Mouse (Mus musculus): Measurements from ENCODE around the gene Tnfsf9. TPM values are rescaled to one million over a fixed set of nuclear protein-coding genes. Genes with fewer than 3 reads are reported as not detected.

Gene Tnfsf9
- polyA plus RNA-seq (2012; rRNA removed) = 5.8 and 7.7 TPM in 2 replicates

DNA sequence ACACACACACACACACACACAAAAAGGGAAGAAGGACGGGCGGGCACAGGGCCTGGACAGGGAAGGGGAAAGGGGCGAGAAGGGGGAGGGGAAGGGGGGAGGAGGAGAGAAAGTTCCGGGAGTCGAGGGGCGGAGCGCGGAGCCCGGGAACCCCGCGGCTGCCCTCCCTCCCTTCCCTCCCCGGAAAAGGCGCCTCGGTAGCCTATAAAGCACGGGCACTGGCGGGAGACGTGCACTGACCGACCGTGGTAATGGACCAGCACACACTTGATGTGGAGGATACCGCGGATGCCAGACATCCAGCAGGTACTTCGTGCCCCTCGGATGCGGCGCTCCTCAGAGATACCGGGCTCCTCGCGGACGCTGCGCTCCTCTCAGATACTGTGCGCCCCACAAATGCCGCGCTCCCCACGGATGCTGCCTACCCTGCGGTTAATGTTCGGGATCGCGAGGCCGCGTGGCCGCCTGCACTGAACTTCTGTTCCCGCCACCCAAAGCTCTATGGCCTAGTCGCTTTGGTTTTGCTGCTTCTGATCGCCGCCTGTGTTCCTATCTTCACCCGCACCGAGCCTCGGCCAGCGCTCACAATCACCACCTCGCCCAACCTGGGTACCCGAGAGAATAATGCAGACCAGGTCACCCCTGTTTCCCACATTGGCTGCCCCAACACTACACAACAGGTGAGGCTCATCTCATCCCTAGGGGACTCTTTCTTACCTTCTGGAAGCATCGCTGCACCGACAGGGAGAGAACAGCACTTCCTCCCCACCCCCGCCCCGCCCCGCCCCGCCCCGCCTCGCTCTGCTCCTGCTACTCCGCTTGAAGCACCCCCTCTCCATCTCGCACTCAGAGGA lies at the start of gene Tnfsf9:
Tnfsf9 (plus strand) TSS at position 145 of the 854 bp plus-strand sequence.
- peak within 1 kb of the TSS; percentile 97 for H3K4me3 ChIP-seq (replicated peaks; ENCODE audit: insufficient read depth, low read depth, low read length)
- peaks cover 5% of the 10 kb centered on the region; the same call in 1 of the 2 replicates for H3K4me1 ChIP-seq (ENCODE audit: control insufficient read depth, insufficient read depth, low read length)
- peak; percentile 58 to 72 for DNase-seq
- TF ChIP-seq POLR2A (IDR thresholded peaks at IDR 0.05; ENCODE audit: borderline replicate concordance, insufficient read depth, low read length) (peak; percentile 61; the same call in 1 of the 2 replicates), CTCF (IDR thresholded peaks at IDR 0.05; ENCODE audit: borderline replicate concordance, insufficient read depth, low read depth, low read length) (no peak)
- no peaks in the 10 kb centered on the region for H3K27me3 ChIP-seq (ENCODE audit: control insufficient read depth, insufficient read depth, low read length)
- WGBS = 1% methylated on average over 58 of the region's 61 CpGs
- H3K27ac ChIP-seq (ENCODE audit: insufficient read depth, low read length) = peak within 1 kb of the TSS; percentile 52

DNA sequence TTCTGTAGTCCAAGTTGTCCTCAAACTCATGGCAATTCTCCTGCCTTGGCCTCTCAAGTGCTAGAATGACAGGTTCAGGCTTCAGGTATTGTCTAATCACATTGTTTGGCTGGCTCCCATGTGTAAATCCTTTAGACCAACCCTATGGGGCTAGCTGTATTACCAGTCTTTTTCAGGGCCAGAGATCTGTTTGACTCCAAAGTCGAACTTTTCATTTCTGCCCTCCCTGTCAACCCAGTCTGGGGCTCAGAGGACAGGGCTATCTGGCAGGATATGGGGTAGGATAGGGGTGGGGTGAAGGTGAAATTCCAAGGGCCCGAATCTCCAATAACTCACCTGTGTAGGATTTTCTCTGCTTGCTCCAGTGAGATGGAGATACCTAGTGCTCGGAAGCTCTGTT lies 48.9 kb upstream of the Tnfsf9 start:
- TF ChIP-seq CTCF (IDR thresholded peaks at IDR 0.05; ENCODE audit: borderline replicate concordance, insufficient read depth, low read depth, low read length) = no peak
- TF ChIP-seq POLR2A (IDR thresholded peaks at IDR 0.05; ENCODE audit: borderline replicate concordance, insufficient read depth, low read length) = no peak
- Histone ChIP-seq H3K4me1 (ENCODE audit: control insufficient read depth, insufficient read depth, low read length) (peaks cover 8% of the 10 kb centered on the region), H3K27ac (ENCODE audit: insufficient read depth, low read length) (no peak overlapping the region), H3K4me3 (replicated peaks; ENCODE audit: insufficient read depth, low read depth, low read length) (no peak overlapping the region), H3K27me3 (ENCODE audit: control insufficient read depth, insufficient read depth, low read length) (no peaks in the 10 kb centered on the region; the same call in 1 of the 2 replicates)
- 88% methylated on average over 3 of the region's 3 CpGs for WGBS
- DNase-seq = no peak

DNA sequence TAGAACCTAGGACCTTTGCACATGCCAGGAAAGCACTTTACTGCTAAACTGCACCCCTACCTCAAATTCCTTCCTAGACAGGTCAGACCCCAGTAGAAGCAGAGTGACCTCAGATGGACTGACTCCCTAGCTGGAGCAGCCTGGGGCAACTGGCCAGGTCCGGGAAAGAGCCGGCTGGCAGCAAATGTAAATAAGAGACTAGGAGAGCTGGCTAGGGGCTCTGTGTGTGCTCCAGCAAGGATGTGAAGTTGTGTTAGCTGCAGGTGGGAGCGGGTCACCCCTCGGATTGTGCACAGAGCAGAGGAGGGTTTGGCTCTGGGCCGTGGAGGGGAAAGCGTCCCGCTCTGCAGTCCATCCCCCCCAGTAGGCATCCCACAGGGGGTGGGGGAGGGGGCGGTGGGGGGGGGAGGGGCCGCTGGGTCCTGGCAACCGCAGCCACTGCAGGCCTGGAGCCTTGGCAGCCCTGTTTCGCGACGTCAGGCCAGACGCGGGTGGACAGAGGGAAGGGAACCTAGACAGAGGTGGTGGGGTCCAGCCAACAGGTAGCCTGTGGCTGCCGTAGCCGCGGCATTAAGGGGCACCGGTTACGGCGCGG lies 46.1 kb upstream of the Tnfsf9 start, which contains the start of gene Crb3:
Crb3 (plus strand) TSS at position 215 of the 595 bp plus-strand sequence.
- DNase-seq = peak; percentile 63 to 69
- Histone ChIP-seq H3K27ac (ENCODE audit: insufficient read depth, low read length) (peak within 1 kb of the TSS; percentile 84), H3K4me3 (replicated peaks; ENCODE audit: insufficient read depth, low read depth, low read length) (peak within 1 kb of the TSS; percentile 93), H3K4me1 (ENCODE audit: control insufficient read depth, insufficient read depth, low read length) (peaks cover 12% of the 10 kb centered on the region), H3K27me3 (ENCODE audit: control insufficient read depth, insufficient read depth, low read length) (no peaks in the 10 kb centered on the region)
- TF ChIP-seq POLR2A (IDR thresholded peaks at IDR 0.05; ENCODE audit: borderline replicate concordance, insufficient read depth, low read length) (no peak), CTCF (IDR thresholded peaks at IDR 0.05; ENCODE audit: borderline replicate concordance, insufficient read depth, low read depth, low read length) (no peak)
- 0% methylated on average over 13 of the region's 22 CpGs for WGBS

DNA sequence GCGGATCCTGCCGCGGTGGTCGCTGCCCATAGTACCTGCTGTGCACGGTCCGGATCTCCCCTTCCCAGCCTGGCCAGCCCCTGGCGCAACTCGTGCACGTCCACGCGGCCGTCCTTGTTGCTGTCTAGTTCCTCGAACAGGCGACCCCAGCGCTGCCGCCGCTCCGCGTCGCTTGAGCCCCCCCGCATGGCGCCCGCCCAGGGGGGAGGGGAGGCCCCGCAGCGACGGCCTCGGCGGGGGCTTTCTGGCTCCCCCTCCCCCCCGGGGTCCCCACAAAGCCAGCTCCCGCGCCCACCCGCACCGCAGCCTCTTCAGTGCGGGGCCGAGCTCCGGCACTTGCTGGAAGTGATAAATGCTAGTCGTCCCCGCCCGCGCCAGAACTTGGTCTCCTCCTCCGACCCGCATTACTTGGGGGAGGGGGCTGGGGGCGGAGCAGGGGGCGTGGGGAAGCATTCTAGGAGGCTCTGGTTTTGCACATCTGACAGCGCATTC lies 45.6 kb upstream of the Tnfsf9 start, which contains the start of gene Slc25a23:
Slc25a23 (minus strand) TSS at position 378 of the 492 bp plus-strand sequence.
- H3K4me3 ChIP-seq (replicated peaks; ENCODE audit: insufficient read depth, low read depth, low read length) = peak within 1 kb of the TSS; percentile 93
- H3K27ac ChIP-seq (ENCODE audit: insufficient read depth, low read length) = peak within 1 kb of the TSS; percentile 84
- peak; percentile 77 for DNase-seq
- TF ChIP-seq POLR2A (IDR thresholded peaks at IDR 0.05; ENCODE audit: borderline replicate concordance, insufficient read depth, low read length) (no peak), CTCF (IDR thresholded peaks at IDR 0.05; ENCODE audit: borderline replicate concordance, insufficient read depth, low read depth, low read length) (no peak)
- no peaks in the 10 kb centered on the region for H3K27me3 ChIP-seq (ENCODE audit: control insufficient read depth, insufficient read depth, low read length)
- WGBS = under 1% methylated on average over 39 of the region's 45 CpGs
- H3K4me1 ChIP-seq (ENCODE audit: control insufficient read depth, insufficient read depth, low read length) = peaks cover 12% of the 10 kb centered on the region

DNA sequence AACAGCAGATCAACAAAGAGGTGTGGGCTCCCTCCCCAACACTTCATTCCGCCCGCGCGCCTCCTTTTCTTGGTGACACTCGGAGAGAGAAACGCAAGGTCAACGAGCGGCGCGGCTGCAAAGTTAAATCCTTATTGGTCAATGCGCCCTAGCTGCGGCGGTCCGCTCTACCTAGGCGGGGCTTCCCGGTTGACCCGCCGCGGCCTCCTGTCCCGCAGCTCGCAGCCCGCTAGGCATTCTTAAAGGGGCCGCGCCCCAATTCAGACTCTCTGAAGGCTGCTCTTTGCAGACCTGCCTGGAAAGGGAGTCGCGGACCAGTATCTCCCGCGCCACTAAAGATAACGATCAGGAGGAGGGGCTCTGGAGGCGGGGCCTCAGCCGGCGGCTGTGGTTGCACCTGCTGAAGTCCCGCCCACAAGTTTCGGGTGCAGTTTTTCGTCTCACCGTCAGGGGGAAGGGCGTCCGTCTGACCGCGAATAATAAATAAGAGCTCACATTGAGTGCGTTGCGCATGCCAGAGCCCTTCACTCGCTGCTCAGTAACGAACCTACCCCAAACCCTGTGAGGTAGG lies 44.8 kb upstream of the Tnfsf9 start:
- WGBS = under 1% methylated on average over 44 of the region's 44 CpGs
- peak; percentile 78 for TF ChIP-seq CTCF (IDR thresholded peaks at IDR 0.05; ENCODE audit: borderline replicate concordance, insufficient read depth, low read depth, low read length)
- TF ChIP-seq POLR2A (IDR thresholded peaks at IDR 0.05; ENCODE audit: borderline replicate concordance, insufficient read depth, low read length) = peak; percentile 53; the same call in 1 of the 2 replicates
- peak; percentile 98 to 99 for DNase-seq

DNA sequence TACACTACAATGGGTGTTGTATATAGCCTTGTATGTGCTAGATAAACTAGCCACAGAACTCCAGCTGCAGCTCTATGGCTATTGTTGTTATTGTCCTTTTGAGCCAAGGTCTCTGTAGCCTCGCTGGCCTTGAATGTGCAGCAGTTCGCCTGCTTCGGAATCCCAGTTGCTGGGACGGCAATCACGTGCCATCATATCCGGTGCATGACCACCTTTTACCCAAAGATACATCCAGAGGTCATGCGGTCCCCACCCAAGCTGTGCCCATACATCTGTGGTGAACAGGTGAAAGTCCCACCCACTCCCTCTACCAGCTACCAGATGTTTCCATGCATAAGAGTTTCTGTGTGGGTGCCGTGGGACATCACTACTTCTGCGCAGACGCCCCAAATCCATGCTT lies 44.1 kb upstream of the Tnfsf9 start:
- peaks cover 9% of the 10 kb centered on the region for H3K4me1 ChIP-seq (ENCODE audit: control insufficient read depth, insufficient read depth, low read length)
- no peak for TF ChIP-seq POLR2A (IDR thresholded peaks at IDR 0.05; ENCODE audit: borderline replicate concordance, insufficient read depth, low read length)
- TF ChIP-seq CTCF (IDR thresholded peaks at IDR 0.05; ENCODE audit: borderline replicate concordance, insufficient read depth, low read depth, low read length) = no peak
- no peaks in the 10 kb centered on the region for H3K27me3 ChIP-seq (ENCODE audit: control insufficient read depth, insufficient read depth, low read length)
- H3K4me3 ChIP-seq (replicated peaks; ENCODE audit: insufficient read depth, low read depth, low read length) = peak overlapping the region; percentile 20
- DNase-seq = peak in 1 of 2 experiments; percentile 45
- 46% methylated on average over 10 of the region's 10 CpGs for WGBS
- H3K27ac ChIP-seq (ENCODE audit: insufficient read depth, low read length) = no peak overlapping the region

More for the DNA sequence above, 44.8 kb upstream of the Tnfsf9 start:
- Histone ChIP-seq H3K27ac (ENCODE audit: insufficient read depth, low read length) (peak overlapping the region; percentile 81), H3K4me1 (ENCODE audit: control insufficient read depth, insufficient read depth, low read length) (peaks cover 9% of the 10 kb centered on the region), H3K4me3 (replicated peaks; ENCODE audit: insufficient read depth, low read depth, low read length) (peak overlapping the region; percentile 93), H3K27me3 (ENCODE audit: control insufficient read depth, insufficient read depth, low read length) (no peaks in the 10 kb centered on the region)

DNA sequence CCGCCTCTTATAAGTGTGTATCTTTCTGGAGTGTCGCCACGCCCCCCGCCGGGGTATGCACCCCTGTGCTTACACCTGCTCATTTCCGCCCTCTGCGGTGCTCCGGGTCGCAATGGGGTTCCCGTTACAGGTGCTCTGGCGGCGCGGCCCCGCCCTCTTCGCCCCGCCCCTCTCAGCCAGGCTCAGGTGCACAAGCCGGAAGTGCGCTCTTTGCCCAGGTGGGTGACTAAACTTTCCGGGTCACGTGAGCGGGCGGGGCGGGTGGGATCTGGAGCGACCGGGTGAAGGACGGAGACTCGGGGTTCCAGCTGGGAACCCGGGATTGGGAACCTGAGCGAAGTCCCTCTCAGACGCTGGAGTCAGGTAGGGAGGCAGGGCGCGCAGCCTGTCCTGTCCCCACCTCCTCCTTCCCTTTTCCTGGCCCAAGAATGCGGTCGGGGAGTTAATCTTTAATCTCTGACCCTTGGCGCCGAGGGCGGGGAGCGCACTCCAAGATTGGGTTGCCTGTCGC lies 43.1 kb upstream of the Tnfsf9 start:
- TF ChIP-seq CTCF (IDR thresholded peaks at IDR 0.05; ENCODE audit: borderline replicate concordance, insufficient read depth, low read depth, low read length) = no peak
- TF ChIP-seq POLR2A (IDR thresholded peaks at IDR 0.05; ENCODE audit: borderline replicate concordance, insufficient read depth, low read length) = no peak
- H3K4me3 ChIP-seq (replicated peaks; ENCODE audit: insufficient read depth, low read depth, low read length) = peak overlapping the region; percentile 48
- WGBS = under 1% methylated on average over 39 of the region's 39 CpGs
- H3K27me3 ChIP-seq (ENCODE audit: control insufficient read depth, insufficient read depth, low read length) = no peaks in the 10 kb centered on the region
- H3K27ac ChIP-seq (ENCODE audit: insufficient read depth, low read length) = no peak overlapping the region
- peak; percentile 53 to 55 for DNase-seq
- peaks cover 9% of the 10 kb centered on the region for H3K4me1 ChIP-seq (ENCODE audit: control insufficient read depth, insufficient read depth, low read length)

Measured in cerebellum, adult 2 months (tissue).